Mouse (Mus musculus) layer of hippocampus, adult 2 months (tissue): Measurements from ENCODE around the gene Eri2. TPM values are rescaled to one million over a fixed set of nuclear protein-coding genes. Genes with fewer than 3 reads are reported as not detected.
"Not testable (repeated sequence)": the region's sequence is repeated elsewhere in the genome, so short reads cannot be mapped to it uniquely, and the experiment has no call there.

ENCODE experiments used
- DNase-seq, 2 experiments: peaks; one replicate each; pipeline ENCODE4 v3.0.0; 2022; ENCODE audit warnings: low spot score in 2 of 2
- H3K27ac ChIP-seq: fragments of 200-600 bp; 2 replicates; pipeline ENCODE4 v1.8.1; 2022
- H3K4me3 ChIP-seq: fragments of 200-600 bp; 2 replicates; pipeline ENCODE4 v1.8.1; 2022; ENCODE audit warnings: mild to moderate bottlenecking
- CTCF ChIP-seq: fragments of 200-600 bp; conservative IDR thresholded peaks from 2 replicates; pipeline ENCODE4 v1.8.1; 2022; ENCODE audit warnings: antibody characterized with exemption, mild to moderate bottlenecking, moderate library complexity
- total RNA-seq, 2 experiments: library from RNA; stranded (reverse); gene quantifications; 2 replicates each; pipeline ENCODE4 v1.2.3; 2021

The Eri2 gene
- total RNA-seq, 2 experiments from 2014 or later, result 9.0 to 9.3 TPM

- Histone ChIP-seq H3K27ac (no peak overlapping the region), H3K4me3 (no peak overlapping the region)
- no peak for TF ChIP-seq CTCF
- DNase-seq, result no peak
Measured at GRCm38 (mm10) chr7:119769895-119770294, 24.0 kb downstream of the Eri2 start.

DNA sequence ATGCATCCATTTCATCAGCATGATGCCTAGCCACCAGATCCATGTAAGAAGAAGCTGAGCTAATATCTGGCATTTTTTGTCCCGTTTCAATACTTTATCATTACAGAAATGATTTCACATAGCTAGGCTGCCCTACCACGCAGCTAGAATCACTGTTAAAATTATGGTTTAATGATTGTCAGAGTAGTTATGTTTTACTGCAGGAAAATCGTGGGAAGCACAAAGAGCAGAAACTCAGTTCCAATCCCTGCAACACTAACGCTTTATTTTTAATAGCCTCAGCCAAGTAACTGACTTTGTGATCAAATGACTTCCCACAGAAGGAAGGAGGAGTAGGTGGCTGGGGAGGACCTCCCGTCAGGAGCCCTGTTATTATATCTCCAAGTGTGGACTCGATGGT lies 26.9 kb downstream of the Eri2 start:
- Histone ChIP-seq H3K4me3 (no peak overlapping the region), H3K27ac (no peak overlapping the region)
- DNase-seq, result no peak
- TF ChIP-seq CTCF, result no peak

DNA sequence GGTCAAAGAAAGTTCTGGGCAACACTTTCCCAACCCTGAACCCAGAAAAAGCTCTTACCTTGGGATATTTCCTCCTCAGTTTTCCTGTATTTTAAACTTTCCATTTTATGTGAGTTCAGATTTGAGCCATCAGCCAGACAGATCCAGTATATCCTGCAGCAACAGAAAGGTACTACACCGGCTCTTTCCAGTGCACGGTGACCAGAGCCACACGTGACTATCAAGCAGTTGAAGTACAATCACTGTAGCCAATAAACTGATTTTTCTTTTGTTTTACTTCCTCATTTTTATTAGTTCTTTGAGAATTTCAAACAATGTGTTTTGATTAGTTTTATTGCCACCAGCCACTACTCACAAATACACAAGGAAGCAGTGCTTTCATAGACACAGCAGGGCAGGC lies 29.5 kb downstream of the Eri2 start:
- Histone ChIP-seq H3K4me3 (no peak overlapping the region), H3K27ac (no peak overlapping the region)
- TF ChIP-seq CTCF, result no peak
- no peak for DNase-seq

DNA sequence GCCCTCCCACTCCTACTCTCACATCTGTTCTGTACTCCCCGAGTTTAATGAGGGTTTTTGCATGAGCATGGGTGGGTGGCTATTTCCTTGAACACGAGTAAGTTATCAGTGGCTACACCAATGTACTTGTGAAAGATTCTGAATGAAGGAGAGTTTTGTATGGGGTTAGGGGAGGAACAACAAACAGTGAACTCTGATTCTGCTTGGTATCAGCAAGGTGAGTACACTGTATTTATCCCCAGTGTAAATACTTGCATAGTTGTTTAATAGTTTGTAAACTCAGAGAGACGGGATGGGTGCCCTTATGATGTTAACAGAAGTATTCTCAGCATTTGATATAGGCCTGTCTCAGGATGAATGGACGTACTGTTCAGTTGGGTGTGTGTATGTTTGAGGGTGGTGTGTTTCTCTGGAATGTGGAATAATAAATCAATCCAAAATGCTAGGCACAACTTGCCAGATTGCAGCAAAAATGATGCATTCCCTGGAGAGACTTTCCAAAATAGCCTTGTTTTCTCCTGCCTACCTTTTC lies 31.6 kb downstream of the Eri2 start:
- TF ChIP-seq CTCF, result no peak
- no peak for DNase-seq
- H3K27ac ChIP-seq, result no peak overlapping the region
- H3K4me3 ChIP-seq, result no peak overlapping the region

DNA sequence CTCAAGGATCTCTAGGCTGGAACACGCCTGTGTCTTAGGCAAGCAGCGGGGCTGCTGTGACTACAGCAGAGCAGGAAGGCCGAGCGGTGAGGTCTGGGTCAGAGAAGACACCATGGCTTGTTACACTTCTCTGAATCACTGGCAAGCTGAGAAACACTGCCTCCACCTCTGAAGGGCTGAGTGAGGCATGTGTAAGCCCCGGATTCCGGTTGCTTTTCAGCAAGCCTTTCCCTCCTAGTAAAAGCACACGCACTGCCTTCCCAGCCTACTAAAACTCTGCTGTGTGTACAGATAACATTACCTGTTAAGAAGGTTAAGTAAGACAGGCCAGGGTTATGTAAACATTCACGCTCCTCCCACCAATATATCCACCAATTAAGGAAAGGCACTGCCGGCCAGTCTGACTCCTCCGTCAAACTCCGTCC lies 33.3 kb downstream of the Eri2 start, which contains the start of gene Acsm3:
Gene Acsm3 (plus strand): TSS at position 397 of the 425 bp plus-strand sequence.
- DNase-seq, result no peak
- H3K4me3 ChIP-seq, result no peak within 1 kb of the TSS
- H3K27ac ChIP-seq, result no peak within 1 kb of the TSS
- TF ChIP-seq CTCF, result no peak

GRCm38 (mm10) chr7:119753696-119754095 lies 40.2 kb downstream of the Eri2 start:
- no peak overlapping the region for H3K27ac ChIP-seq
- no peak overlapping the region for H3K4me3 ChIP-seq
- no peak for DNase-seq
- no peak for TF ChIP-seq CTCF

GRCm38 (mm10) chr7:119749942-119750341 lies 43.9 kb downstream of the Eri2 start:
- H3K4me3 ChIP-seq, result no peak overlapping the region
- TF ChIP-seq CTCF, result no peak
- no peak overlapping the region for H3K27ac ChIP-seq
- no peak for DNase-seq

DNA sequence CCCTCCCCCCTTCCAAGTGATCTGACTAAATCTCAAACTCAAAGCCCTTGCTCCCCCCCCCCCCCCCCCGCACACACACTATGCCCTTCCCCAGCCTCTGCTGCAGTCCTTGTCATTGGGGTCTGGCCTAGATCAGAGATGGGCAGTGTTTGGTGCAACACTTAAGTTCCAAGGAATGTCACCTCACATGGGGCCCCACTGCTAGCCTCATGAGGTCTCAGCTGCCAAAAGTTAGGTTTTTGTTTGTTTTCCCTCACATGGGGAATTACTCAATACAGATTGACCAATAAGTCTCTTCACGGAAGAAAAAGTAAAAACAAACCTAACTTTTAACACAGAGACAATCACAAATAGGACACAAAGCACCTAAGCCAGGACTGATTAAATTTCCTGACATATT lies 45.1 kb downstream of the Eri2 start:
- no peak for DNase-seq
- TF ChIP-seq CTCF, result no peak
- no peak overlapping the region for H3K4me3 ChIP-seq
- no peak overlapping the region for H3K27ac ChIP-seq

GRCm38 (mm10) chr7:119745869-119746268 lies 48.0 kb downstream of the Eri2 start:
- no peak overlapping the region for H3K4me3 ChIP-seq
- no peak overlapping the region for H3K27ac ChIP-seq
- no peak for TF ChIP-seq CTCF
- no peak for DNase-seq

- no peak for DNase-seq
- peak; percentile 49 for TF ChIP-seq CTCF
- Histone ChIP-seq H3K4me3 (no peak overlapping the region), H3K27ac (no peak overlapping the region)
Measured at GRCm38 (mm10) chr7:119744321-119744720, 49.5 kb downstream of the Eri2 start.

- peak overlapping the region; percentile 37 for H3K4me3 ChIP-seq
- not testable (repeated sequence) for H3K27ac ChIP-seq, DNase-seq
Measured at GRCm38 (mm10) chr7:119739798-119740468, 53.9 kb downstream of the Eri2 start.

DNA sequence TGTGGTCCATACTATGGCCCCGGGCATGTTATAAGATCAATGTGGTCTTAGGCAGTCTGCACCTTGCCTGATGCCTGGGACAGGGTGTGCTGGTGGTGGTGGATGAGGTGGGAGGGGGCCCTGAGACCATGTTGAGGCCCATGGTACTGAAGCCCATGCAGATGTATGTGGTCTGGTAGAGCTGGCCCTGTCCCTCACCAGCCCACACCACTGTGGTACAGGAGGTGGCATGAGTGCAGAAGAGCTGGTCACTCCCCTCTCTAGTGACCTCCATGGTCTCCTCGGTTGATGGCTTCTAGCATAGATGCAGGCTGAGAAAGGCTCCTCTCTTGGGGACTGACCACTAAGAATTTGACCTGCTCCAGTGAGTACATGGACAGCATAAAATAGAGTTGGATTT lies 55.0 kb downstream of the Eri2 start:
- Histone ChIP-seq H3K27ac (no peak overlapping the region), H3K4me3 (no peak overlapping the region)
- DNase-seq, result no peak
- no peak for TF ChIP-seq CTCF

GRCm38 (mm10) chr7:119731262-119731661 lies 62.6 kb downstream of the Eri2 start:
- not testable (repeated sequence) for H3K4me3 ChIP-seq, DNase-seq
- peak overlapping the region; percentile 72; the same call in 1 of the 2 replicates for H3K27ac ChIP-seq
- TF ChIP-seq CTCF, result peak; percentile 59

- Histone ChIP-seq H3K4me3 (no peak overlapping the region), H3K27ac (peak overlapping the region; percentile 54)
- TF ChIP-seq CTCF, result no peak
- DNase-seq, result no peak
Measured at GRCm38 (mm10) chr7:119727621-119728020, 66.2 kb downstream of the Eri2 start.

GRCm38 (mm10) chr7:119720947-119721310 lies 72.9 kb downstream of the Eri2 start:
- H3K27ac ChIP-seq, result peak overlapping the region; percentile 93
- TF ChIP-seq CTCF, result no peak
- no peak for DNase-seq

More at GRCm38 (mm10) chr7:119720947-119721310, 72.9 kb downstream of the Eri2 start:
- peak overlapping the region; percentile 99 for H3K4me3 ChIP-seq
